Mouse (Mus musculus) liver, embryonic 15.5 days (tissue): ENCODE data around the gene Socs2. TPM values are rescaled to one million over a fixed set of nuclear protein-coding genes. Genes with fewer than 3 reads are reported as not detected.

ENCODE experiments used
- ATAC-seq: fragments of 200-750 bp; cut with Nextera tagmentation; 2 replicates; pipeline ENCODE4 v1.8.0; 2017; ENCODE audit warnings: moderate number of reproducible peaks, mild to moderate bottlenecking, moderate library complexity; ENCODE audit not compliant: insufficient read depth
- H3K27ac ChIP-seq: fragments of 300-500 bp; sonication (generic); replicated peaks from 2 replicates; pipeline ENCODE4 v1.5.1; 2015; ENCODE audit warnings: mild to moderate bottlenecking, inconsistent platforms
- H3K27me3 ChIP-seq: fragments of 300-500 bp; sonication (generic); 2 replicates; pipeline ENCODE4 v1.6.1; 2015; ENCODE audit warnings: mild to moderate bottlenecking, inconsistent platforms
- H3K36me3 ChIP-seq: fragments of 300-500 bp; sonication (generic); replicated peaks from 2 replicates; pipeline ENCODE4 v1.6.1; 2015; ENCODE audit warnings: moderate library complexity, mild to moderate bottlenecking, inconsistent platforms
- H3K4me1 ChIP-seq: fragments of 300-500 bp; sonication (generic); replicated peaks from 2 replicates; pipeline ENCODE4 v1.6.1; 2015; ENCODE audit warnings: inconsistent platforms
- H3K4me2 ChIP-seq: fragments of 300-500 bp; sonication (generic); 2 replicates; pipeline ENCODE4 v1.6.1; 2015; ENCODE audit warnings: moderate library complexity, mild to moderate bottlenecking, inconsistent platforms
- H3K4me3 ChIP-seq: fragments of 300-500 bp; sonication (generic); replicated peaks from 2 replicates; pipeline ENCODE4 v1.5.1; 2015; ENCODE audit warnings: mild to moderate bottlenecking, inconsistent platforms
- H3K9ac ChIP-seq: fragments of 300-500 bp; sonication (generic); 2 replicates; pipeline ENCODE4 v1.6.1; 2015; ENCODE audit warnings: moderate library complexity, mild to moderate bottlenecking, inconsistent platforms
- H3K9me3 ChIP-seq: fragments of 300-500 bp; sonication (generic); replicated peaks from 2 replicates; pipeline ENCODE4 v1.6.1; 2016; ENCODE audit warnings: inconsistent platforms
- WGBS: fragments of 180-500 bp; shearing (Covaris S2); methylation state at CpG from one replicate; pipeline ENCODE4 v1.1.7; 2015; ENCODE audit warnings: mixed read lengths; ENCODE audit not compliant: insufficient replicate concordance; 5-methylcytosine and 5-hydroxymethylcytosine counted together
- polyA plus RNA-seq: library from polyadenylated mRNA; unstranded; fragments of >200 nt; fragmentation: Nextera tagmentation; extraction: Ambion mirVana; gene quantifications from 2 replicates; pipeline ENCODE4 v1.2.1, GENCODE M21; 2015

Socs2 gene
- polyA plus RNA-seq, 1 experiment from 2014 or later: 6.0 TPM

DNA sequence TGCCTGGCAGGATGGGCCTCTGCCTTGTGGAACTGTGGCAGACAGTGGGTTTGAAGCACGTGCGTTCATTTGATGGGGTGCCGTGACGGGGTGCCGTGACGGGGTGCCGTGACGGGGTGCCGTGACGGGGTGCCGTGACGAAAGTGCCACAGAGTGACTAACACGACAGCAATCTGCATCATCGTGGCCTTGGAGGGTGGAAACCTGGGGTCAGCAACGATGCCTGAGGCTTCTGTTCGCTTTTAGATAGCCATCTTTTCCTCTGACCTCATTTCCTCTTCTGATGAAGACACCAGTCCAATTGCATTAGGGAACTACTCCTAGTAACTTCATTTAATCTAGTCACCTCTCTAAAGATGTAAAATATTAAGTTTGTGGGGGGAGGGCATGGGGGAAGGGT lies 31.0 kb upstream of the Socs2 start:
- H3K36me3 ChIP-seq: no peaks in the 10 kb centered on the region
- H3K27ac ChIP-seq: no peak overlapping the region
- no peak for ATAC-seq
- no peaks in the 10 kb centered on the region for H3K27me3 ChIP-seq
- no peak overlapping the region for H3K9ac ChIP-seq
- no peaks in the 10 kb centered on the region for H3K9me3 ChIP-seq
- WGBS: 71% methylated on average over 16 of the region's 16 CpGs
- H3K4me1 ChIP-seq: no peaks in the 10 kb centered on the region
- H3K4me2 ChIP-seq: no peak overlapping the region
- no peak overlapping the region for H3K4me3 ChIP-seq

- no peak overlapping the region for H3K4me2 ChIP-seq
- no peaks in the 10 kb centered on the region for H3K36me3 ChIP-seq
- H3K9me3 ChIP-seq: no peaks in the 10 kb centered on the region
- H3K4me3 ChIP-seq: no peak overlapping the region
- 62% methylated on average over 18 of the region's 18 CpGs for WGBS
- no peak overlapping the region for H3K9ac ChIP-seq
- H3K27me3 ChIP-seq: no peaks in the 10 kb centered on the region
- no peak overlapping the region for H3K27ac ChIP-seq
- ATAC-seq: no peak
- no peaks in the 10 kb centered on the region for H3K4me1 ChIP-seq
These were observed 28.4 kb upstream of the Socs2 start for GRCm38 (mm10) chr10:95445104-95446056.

- Histone ChIP-seq H3K4me2 (no peak overlapping the region), H3K4me3 (no peak overlapping the region), H3K9me3 (no peaks in the 10 kb centered on the region), H3K27ac (no peak overlapping the region), H3K36me3 (no peaks in the 10 kb centered on the region), H3K4me1 (no peaks in the 10 kb centered on the region), H3K9ac (no peak overlapping the region), H3K27me3 (no peaks in the 10 kb centered on the region)
- WGBS: 42% methylated on average over 4 of the region's 4 CpGs
- no peak for ATAC-seq
These were observed 25.4 kb upstream of the Socs2 start for GRCm38 (mm10) chr10:95442334-95442733.

DNA sequence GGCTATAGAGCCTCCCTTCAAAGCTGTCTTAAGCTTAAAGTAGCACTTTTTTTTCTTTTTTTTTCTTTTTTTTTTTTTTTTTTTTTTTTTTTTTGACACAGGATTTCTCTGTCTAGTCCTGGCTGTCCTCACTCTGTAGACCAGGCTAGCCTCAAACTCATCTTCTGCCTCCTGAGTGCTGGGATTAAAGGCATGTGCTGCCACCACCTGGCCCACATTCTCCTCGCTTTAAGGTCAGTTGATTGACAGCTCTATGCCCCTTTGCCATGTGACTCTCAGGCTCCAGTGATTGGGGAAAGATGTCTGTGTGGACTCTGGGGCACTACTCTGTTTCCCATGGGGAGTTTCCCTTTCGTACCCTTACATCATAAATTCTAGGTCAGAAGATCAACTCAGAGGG lies 23.6 kb upstream of the Socs2 start:
- no peak overlapping the region for H3K4me2 ChIP-seq
- no peak overlapping the region for H3K4me3 ChIP-seq
- no peak overlapping the region for H3K27ac ChIP-seq
- no peaks in the 10 kb centered on the region for H3K36me3 ChIP-seq
- WGBS: 38% methylated on average over 2 of the region's 2 CpGs
- H3K27me3 ChIP-seq: no peaks in the 10 kb centered on the region
- no peaks in the 10 kb centered on the region for H3K9me3 ChIP-seq
- no peak for ATAC-seq
- H3K4me1 ChIP-seq: no peaks in the 10 kb centered on the region
- no peak overlapping the region for H3K9ac ChIP-seq

DNA sequence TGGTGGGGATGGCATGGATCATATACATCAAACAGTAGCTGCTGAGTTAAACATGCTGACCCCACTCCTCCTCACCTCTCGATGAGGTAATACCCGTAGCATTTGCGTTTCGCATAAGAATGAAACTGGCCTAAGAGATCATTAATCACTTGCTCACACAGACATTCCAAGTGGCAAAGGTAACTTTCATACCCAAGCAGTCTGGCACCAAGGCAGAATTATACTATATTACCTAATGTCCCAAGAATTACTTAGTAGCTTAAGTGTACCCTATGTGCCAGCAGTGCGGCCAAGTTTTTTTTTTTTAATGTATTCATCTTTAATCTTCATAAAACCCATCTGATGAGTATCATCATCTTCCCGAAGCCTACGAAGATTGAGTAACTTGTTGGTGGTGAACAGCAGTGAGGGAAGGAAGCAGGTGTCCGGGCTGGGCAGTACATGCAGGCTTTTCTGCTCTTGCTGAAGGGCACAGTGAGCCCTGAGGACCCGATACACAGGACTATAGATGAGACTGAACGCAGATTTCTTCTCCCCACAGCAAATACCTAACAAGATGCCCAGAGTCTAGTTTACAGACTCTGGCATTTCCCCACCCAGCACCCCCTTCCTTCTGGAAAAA lies 22.8 kb upstream of the Socs2 start:
- Histone ChIP-seq H3K27me3 (no peaks in the 10 kb centered on the region), H3K4me1 (no peaks in the 10 kb centered on the region), H3K9me3 (no peaks in the 10 kb centered on the region), H3K9ac (no peak overlapping the region), H3K36me3 (no peaks in the 10 kb centered on the region), H3K4me2 (no peak overlapping the region), H3K4me3 (no peak overlapping the region), H3K27ac (no peak overlapping the region)
- no peak for ATAC-seq
- 58% methylated on average over 10 of the region's 10 CpGs for WGBS

DNA sequence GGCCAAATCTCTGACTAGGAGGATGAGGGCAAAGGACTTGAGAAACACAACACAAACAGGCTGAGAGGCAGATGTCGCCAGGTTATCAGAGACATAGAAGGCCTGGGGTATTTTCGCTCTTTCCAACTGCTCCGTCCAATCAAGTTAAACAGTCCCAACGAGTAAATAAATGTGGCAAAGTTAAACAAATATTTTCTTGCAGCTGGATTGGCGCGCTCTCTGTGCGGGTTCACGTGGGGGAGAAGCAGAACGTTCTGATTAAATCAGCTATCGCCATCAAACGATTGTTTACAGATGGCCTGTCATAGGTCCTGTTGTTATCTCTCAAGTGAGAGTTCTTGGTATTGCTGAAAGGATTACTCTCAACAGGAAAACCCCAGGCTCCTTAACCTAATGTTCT lies 22.0 kb upstream of the Socs2 start:
- no peak overlapping the region for H3K4me3 ChIP-seq
- no peaks in the 10 kb centered on the region for H3K9me3 ChIP-seq
- no peaks in the 10 kb centered on the region for H3K4me1 ChIP-seq
- no peak overlapping the region; the same call in 1 of the 2 replicates for H3K4me2 ChIP-seq
- no peak overlapping the region for H3K9ac ChIP-seq
- 38% methylated on average over 11 of the region's 11 CpGs for WGBS
- H3K27me3 ChIP-seq: no peaks in the 10 kb centered on the region
- no peak overlapping the region for H3K27ac ChIP-seq
- no peaks in the 10 kb centered on the region for H3K36me3 ChIP-seq
- ATAC-seq: no peak

DNA sequence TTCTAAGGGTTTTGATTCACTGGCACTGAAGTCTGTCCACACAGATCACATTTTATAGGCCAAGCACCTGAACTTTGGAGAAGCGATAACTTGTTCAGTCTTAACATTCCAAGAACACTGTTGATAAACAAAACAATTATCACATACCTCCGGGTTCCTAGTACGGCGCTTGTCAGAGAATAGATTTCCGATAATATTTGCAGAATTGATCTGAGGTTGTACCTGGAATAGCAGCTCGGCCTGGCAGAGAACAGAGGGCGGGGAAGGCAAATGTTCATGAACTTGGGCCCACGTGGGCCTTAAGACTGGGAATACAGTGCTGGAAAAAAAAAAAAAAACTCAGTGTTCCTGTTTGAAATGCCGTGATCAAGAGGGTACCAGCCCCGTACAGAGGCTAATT lies 13.3 kb upstream of the Socs2 start:
- no peaks in the 10 kb centered on the region for H3K36me3 ChIP-seq
- no peaks in the 10 kb centered on the region for H3K4me1 ChIP-seq
- H3K4me2 ChIP-seq: no peak overlapping the region
- H3K4me3 ChIP-seq: no peak overlapping the region
- no peaks in the 10 kb centered on the region for H3K27me3 ChIP-seq
- no peak overlapping the region for H3K9ac ChIP-seq
- no peak overlapping the region for H3K27ac ChIP-seq
- no peaks in the 10 kb centered on the region for H3K9me3 ChIP-seq
- ATAC-seq: no peak
- 66% methylated on average over 10 of the region's 10 CpGs for WGBS

DNA sequence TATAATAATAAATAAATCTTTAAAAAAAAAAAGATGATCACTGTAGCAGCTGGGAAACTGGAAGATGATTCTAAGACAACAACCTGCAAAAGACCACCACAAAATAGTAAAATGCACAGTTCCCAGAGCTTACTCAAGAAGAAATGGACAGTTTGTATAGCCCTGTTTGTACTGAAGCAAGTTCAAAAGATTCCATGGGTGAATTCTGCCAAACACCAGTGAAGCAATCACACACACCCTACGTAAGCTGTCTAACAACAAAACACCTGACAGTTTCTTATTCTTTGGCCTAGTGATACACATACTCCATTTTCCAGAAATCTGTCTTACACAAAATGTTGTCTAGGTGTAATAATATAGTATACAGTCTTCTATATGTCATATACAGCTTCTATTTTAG lies 12.1 kb upstream of the Socs2 start:
- Histone ChIP-seq H3K4me1 (no peaks in the 10 kb centered on the region), H3K9me3 (no peaks in the 10 kb centered on the region), H3K36me3 (no peaks in the 10 kb centered on the region), H3K27me3 (no peaks in the 10 kb centered on the region), H3K4me3 (no peak overlapping the region), H3K27ac (no peak overlapping the region), H3K9ac (no peak overlapping the region), H3K4me2 (no peak overlapping the region)
- 88% methylated on average over 1 of the region's 1 CpGs for WGBS
- no peak for ATAC-seq

DNA sequence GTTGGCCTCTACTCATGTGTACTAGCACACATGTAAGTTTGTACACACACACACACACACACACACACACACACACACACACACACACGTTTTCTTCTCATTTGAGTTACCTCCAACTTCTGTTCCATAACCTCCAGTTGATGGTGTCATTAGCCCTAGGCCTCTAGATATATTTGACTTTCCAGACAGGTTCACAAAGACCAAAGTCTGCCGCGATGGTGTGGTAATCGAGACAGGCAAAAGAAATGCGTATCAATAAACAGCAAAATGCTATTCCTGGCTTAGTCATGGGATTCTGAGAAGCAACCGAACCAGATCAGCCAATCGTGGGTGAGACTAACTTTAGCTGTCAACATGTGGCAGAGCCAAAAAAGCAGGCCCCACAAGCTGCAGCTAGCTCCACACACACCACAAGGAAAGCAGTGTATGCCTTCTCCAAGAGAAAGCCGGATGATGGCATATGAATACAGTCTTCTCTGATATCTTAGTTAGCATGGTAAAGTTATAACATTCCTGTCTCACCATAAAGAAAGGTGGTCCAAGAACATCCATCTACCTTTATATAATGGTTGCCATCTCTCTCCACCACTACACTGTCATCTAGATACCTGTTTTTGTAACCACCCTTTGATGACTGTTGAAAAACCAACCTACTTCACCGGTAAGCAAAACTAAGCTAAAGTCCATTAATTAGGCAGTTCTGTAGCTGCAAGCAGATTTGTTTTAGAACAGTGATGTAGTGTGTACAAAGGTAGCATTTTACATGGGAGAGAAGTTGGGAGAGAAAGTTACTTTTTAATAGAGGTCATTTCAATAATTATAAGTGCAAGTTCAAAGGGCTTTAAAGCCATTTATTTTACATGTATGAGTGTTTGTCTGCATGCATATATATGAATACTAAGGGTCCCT lies 9.5 kb upstream of the Socs2 start:
- no peak for ATAC-seq
- H3K4me1 ChIP-seq: no peaks in the 10 kb centered on the region
- H3K27me3 ChIP-seq: no peaks in the 10 kb centered on the region
- H3K4me3 ChIP-seq: no peak overlapping the region
- H3K4me2 ChIP-seq: no peak overlapping the region
- no peak overlapping the region for H3K9ac ChIP-seq
- WGBS: 67% methylated on average over 9 of the region's 9 CpGs
- no peak overlapping the region for H3K27ac ChIP-seq
- H3K9me3 ChIP-seq: no peaks in the 10 kb centered on the region
- H3K36me3 ChIP-seq: no peaks in the 10 kb centered on the region

- ATAC-seq: no peak
- WGBS: 54% methylated on average over 5 of the region's 5 CpGs
- peaks cover 16% of the 10 kb centered on the region for H3K27me3 ChIP-seq
These were observed 5.7 kb upstream of the Socs2 start for GRCm38 (mm10) chr10:95422681-95423080.

GRCm38 (mm10) chr10:95420284-95420683 lies 3.3 kb upstream of the Socs2 start:
- no peak overlapping the region for H3K9ac ChIP-seq
- no peak overlapping the region for H3K4me3 ChIP-seq
- peaks cover 29% of the 10 kb centered on the region for H3K4me1 ChIP-seq
- no peaks in the 10 kb centered on the region for H3K9me3 ChIP-seq
- H3K27me3 ChIP-seq: peaks cover 40% of the 10 kb centered on the region
- no peak overlapping the region for H3K27ac ChIP-seq
- no peak overlapping the region for H3K4me2 ChIP-seq
- H3K36me3 ChIP-seq: no peaks in the 10 kb centered on the region
- 56% methylated on average over 10 of the region's 10 CpGs for WGBS
- no peak for ATAC-seq

More at GRCm38 (mm10) chr10:95422681-95423080, 5.7 kb upstream of the Socs2 start:
- Histone ChIP-seq H3K4me1 (peaks cover 5% of the 10 kb centered on the region; the same call in 1 of the 2 replicates), H3K9me3 (no peaks in the 10 kb centered on the region), H3K4me3 (no peak overlapping the region), H3K9ac (no peak overlapping the region), H3K4me2 (no peak overlapping the region), H3K36me3 (no peaks in the 10 kb centered on the region), H3K27ac (no peak overlapping the region)
